Mouse (Mus musculus) adrenal gland, postnatal 4 days (tissue): Measurements from ENCODE around the gene Prom1. TPM values are rescaled to one million over a fixed set of nuclear protein-coding genes. Genes with fewer than 3 reads are reported as not detected.
A peak's percentile ranks its signal among the peaks of the same experiment; 100 is the strongest.

Experiments used
- DNase-seq, 2 experiments: peaks; one replicate each; pipeline ENCODE4 v3.0.0; 2021 to 2022; ENCODE audit warnings: low spot score in 2 of 2, mixed read lengths in 2 of 2
- total RNA-seq, 2 experiments: library from RNA; stranded (reverse); gene quantifications; 2 replicates each; pipeline ENCODE4 v1.2.3; 2021

Prom1 gene
- total RNA-seq, 2 experiments from 2014 or later: 10.2 to 18.4 TPM

DNA sequence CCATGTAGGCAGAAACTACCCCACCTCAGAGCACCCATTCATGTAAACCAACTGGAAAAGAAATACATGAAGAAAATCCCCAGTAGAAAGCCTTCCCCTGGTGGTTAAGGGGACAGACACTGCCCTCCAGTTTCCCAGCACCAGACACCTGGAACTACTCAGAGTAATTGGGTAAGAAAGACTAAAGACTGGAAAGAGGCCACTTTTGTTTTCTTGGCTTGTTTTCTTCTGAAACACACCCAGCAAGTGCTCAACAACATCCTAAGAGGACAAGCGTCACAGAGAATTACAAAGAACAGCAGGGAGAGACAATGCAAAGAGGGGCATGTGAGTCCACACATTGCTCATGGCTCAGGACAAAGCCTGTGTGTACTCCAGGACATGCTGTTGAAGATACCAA, 20.7 kb downstream of the Prom1 start:
- no peak for DNase-seq

DNA sequence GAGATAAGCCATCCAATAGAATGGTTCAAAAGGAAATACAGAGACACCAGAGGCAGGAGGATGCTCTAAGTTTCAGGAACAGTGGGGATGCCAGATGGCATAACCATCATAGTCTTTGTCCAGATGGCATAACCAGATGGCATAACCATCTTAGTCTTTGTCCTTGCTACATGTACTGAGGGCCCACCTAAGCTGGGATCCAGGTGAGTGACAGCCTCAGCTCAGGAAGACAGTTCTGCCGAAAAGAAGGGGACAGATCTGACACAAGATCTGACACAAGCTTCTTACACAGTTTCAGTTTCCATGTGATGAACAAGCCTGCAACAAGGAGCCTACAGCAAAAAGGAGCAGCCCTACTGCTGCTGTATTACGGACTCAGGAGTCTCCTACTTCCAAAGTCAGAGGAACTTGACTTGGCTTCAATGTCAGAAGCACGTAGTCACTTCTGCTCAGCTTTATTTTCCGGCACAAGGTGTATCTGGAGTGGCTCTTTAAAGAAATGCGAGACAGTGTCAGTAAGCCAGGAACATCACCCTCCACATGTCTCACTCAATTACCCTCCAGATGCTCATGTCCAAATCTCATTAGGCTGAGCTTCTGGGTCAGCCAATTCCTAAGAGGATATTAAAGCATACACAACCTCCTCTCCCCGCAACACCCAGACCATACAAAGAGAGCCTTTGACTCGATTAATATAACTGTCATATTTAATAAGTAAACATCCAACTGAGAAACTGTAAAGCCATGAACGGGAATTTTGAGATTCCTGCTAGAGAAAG, 21.4 kb downstream of the Prom1 start:
- DNase-seq: no peak

DNA sequence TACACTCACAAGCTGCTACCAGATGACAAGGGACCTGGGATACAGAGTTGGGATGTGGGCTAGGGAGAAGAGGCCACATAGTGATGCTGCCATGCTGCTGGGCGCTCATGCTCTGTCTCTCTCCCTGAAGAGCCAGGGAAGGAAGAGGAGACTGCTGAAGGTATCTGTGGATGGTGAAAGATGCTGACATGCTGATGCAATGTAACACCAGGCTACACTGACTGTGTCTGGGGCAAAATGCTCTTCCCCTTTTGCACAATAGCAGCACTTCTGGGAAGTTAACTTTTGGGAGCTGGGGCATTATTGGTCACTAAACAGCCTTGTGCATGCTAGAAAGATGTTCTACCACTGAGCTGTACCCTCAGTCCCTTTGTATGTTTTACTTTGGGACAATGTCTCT, 26.4 kb downstream of the Prom1 start:
- no peak for DNase-seq

DNA sequence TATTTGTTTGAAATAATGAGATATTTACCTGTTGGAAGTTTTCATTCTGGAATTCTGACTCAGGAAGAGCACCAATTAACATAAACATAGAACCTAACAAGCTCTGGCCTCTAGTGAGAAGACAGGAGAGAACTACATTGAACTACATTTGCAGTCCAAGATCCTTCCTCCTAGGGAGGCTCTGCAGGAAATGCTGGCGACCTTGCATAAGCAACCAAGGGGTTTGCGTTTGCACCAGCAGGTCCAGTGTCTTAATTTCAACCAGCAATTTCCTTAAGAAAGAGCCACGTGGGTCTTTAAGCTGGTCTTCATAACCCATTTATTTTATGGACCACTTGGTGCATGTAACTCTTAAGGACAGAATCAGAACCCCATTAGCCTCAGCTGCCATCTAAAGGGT, 28.2 kb downstream of the Prom1 start:
- DNase-seq: no peak

DNA sequence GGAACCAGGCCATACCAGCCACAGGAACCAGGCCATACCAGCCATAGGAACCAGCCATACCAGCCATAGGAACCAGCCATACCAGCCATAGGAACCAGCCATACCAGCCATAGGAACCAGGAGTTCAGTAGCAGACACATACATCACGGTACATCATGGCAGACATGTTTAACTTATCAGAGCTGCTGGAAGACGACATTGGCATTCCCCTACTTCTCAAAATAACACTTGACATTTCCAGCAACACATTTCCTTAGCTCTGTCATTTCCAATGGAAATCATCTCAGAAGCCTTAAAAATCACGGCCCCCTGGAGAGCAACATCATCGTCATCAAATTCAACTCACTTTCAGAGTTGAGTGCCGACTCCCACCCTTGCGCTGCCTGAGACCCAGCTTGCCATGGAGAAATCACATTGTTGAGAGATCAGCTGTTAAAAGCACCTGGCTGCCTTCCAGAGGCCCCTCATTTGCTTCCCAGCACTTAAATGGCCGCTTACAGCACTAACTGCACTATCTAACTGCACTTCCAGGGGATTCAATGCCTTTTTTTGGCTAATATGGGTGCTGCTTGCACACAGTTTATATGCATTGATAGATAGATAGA, 31.2 kb downstream of the Prom1 start:
- DNase-seq: no peak

DNA sequence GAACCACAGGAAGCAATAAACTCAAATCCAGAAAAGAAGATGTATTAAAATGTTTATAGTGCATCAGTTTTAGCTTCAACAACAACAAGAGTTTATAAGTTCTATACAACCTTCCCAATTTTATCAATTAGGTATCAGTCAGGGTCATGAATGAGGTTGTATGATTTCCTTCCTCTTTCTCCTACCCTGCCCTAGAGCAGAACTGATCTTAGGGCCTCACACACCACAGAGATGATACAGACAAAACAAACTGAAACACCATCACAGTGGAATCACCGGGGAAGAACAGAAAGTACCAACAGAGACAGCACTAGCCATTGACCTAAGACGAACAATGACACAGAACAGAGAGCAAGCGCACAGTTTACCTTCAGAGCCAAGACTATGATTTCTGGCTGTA, 43.6 kb downstream of the Prom1 start:
- no peak for DNase-seq

DNA sequence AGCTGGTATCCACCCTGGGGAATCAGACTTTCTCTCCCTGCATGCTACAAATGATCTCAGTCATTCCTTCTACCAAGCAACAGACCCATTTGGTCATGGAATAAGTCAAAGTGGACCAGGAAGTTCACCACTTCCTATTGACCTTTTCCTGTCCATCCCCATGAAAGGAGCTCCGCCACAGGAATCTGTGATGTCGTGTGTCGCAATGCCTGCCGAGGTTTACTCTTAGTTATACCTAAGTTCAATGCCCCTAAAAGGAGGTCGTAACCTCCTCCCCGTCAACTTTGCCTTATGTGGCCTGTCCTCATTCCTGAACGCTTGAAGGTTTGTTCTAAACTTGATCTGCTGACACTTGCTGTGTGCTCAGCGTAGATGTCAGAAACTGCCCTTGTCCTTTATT, 51.6 kb downstream of the Prom1 start:
- DNase-seq: no peak

DNA sequence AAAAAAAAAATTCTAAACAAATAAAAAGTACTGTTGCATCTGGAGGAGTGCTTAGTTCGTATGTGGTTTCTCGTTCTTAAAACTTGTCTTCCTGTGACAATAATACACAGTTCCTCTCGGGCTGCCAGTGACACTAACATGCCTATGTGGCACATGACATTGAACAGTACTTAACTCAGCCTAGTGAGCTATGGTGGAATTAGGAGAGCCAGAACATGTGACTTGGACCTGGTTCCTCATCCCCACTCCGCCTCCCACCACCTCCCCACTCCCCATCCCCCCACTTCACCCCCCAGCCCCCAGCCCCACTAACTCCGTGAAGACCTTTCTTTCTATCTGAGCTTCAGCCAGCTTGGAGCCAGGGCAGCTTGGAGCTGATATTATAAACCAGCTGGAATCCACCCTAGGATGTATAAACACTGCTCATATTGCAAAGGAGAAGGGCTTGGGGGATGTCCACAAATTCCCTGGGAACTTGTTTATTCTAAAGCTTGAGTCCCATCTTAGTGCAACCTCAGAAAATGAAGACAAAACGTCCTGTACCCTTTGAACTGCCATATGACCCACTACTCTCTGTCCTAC, 52.3 kb downstream of the Prom1 start:
- DNase-seq: no peak

DNA sequence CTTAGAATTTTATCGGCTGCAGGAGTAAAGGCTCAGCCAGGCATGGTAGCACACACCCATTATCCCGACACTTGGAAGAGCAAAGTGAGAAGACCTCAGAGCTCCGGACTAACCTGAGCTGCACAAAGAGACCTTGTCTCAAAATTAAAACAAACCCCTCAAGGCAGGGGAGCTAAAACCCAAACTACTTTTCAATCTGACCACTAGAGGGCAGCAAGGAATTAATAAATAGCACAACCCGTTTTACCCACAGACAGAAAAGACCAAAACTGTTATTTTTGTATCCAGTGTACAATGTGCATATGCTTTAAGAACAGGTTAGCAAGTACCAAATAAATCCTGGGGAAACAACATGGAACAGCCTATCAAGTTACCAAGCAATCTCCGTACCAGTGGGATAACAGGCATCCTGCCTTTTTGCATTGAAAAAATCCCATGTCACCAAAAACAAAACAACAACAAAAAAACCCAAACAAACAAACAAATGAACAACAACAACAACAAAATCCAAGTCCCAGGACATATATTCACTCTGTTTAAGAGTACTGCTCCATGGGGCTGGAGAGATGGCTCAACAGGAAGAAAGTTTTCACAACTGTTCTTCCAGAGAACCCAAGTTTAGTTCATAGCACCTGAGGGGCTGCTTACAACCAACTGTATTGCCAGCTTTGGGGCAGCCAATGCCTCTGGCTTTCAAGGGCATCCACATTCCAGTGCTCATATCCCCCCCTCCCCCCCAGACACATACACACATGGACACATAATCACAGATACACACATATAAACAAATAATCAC, 53.1 kb downstream of the Prom1 start:
- DNase-seq: no peak

DNA sequence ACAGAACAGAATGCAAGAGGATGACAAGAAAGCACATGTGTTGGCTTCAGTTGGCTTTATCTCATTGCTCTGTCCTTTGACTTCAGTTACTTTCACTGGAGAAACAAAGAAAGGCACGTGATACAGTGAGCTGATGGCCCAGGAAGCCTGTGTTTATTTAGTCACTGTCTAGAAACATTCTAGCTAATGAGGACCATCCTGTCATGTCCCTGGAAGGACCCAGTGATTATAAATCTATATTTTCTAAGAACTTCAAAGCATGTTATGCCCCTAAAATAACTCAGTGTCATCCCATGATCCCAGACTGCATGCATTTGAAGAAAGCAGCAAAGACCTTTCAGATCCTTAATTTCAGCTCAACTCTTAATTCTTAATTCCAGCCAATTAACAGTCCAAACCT, 60.1 kb downstream of the Prom1 start:
- no peak for DNase-seq

DNA sequence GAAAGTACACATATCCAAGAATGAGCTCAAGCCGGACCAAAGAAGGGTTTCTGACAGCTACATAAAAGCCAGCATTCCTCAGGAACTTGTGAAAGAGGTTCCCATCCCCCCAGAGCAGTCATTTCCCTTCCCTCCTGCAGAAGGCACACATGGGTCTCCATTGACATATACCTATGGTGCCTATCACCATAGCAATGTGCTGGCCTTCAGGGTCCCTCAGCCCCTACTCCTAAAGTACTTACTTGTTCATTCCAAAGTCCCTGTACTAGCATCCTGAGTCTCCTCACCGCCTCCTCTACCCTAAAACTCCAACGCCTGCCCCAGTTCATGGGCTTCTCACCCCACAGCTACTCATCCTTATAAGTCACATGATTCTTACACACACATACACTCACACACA, 60.8 kb downstream of the Prom1 start:
- no peak for DNase-seq

DNA sequence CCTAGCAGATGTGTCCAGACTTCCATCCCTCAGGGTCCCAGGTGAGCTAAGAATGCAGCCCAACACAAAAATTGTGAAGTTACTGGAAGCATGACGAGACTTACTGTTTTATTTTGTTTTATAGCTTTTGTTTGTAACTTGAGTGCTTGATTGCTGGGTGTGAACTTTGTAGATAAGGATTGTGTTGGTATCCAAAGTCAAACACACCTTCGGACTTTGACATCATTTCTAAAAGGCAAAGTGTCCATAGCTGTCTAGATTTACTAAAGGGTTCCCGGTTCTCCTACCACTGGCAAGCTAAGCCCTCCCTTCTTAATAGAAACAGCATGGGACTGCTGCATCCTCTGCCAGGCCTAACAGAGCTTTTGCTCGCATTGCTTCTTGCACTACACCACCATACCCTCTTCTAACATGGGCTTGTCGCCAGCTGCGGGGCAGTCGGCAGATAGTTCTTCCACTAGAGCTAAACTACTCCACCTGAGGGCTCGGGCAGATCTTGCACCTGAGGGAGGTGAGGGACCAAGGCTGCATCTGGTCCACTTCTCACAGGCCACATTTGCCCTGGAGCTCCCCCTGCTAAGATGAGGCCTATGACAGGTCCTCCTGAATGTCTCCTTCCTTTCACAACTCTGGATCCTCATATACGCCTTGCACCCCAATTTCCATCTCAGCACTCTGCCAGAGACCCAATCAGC, 103.4 kb downstream of the Prom1 start:
- no peak for DNase-seq

DNA sequence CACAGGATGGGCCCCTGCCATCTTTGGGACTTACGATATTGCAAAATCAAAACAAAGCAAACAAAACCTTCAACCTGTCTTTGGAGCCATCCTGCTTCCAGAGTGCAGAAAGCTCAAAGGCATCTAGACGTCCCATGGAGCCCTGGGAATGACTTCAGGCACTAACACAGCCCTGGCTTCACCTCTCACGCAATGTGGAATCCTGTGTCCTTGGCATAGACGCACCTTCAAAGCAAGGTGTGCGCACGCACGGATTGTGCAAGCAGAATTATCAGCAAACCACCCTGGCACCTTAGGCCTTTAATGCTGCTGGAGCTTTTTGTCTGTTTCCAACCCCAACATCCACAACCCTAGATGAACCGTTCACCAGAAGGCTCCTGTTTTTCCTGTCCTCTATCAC, 104.2 kb downstream of the Prom1 start:
- DNase-seq: no peak

DNA sequence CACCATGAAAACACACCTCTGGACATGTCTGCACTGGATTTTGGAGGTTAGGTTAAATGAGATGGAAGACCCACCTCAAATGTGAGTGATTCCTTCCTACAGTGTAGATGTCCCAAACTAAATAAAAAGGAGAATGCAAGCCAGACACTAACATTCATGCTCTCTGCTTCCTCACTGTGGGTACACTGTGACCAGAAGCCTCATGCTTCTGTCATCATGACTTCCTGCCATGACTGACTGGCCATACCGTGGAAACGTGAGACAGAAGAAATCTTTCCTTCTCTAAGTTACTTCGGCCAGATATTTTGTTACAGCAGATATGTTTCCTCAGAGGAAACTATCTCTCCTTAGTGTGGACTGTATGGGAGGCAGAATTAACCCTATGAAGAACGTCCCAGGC, 105.7 kb downstream of the Prom1 start:
- no peak for DNase-seq

DNA sequence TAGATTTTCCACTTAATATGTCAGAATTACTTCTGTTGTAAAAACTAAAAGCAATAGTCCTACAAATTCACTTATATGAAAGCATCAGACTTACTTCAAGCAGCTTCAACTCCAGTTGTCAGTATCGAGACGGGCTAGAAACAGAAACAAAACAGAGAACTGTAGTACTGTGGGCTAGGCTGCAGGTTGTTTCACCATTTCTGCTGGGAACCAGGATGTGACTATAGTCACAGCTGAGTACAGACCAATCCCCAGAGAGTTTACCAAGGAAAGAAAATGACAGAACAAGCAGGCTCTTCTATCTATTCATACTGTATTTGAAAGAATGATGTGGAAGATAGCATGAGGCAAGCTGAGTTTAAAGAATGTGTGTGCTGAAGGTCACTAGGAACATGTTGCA, 106.9 kb downstream of the Prom1 start:
- DNase-seq: no peak

DNA sequence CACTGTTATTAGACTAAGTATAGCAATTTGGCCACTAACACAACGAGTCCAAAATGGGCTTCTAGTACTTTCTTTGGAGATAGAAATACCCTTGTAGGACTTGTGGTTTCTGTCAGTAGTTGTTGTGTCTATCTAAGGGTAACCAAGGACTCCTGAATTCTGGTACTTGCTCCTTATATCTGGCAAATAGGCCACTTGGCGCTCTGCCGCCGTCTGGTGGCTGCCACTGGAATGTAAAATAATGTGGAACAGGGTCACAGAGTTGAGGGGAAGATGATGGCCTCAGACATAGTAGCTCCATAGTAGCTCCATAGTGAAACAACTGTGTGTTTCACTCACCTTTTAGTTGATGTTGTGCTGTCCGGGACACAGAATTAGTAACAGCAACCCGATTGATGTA, 111.5 kb downstream of the Prom1 start:
- peak in 1 of 2 experiments; percentile 46 for DNase-seq

DNA sequence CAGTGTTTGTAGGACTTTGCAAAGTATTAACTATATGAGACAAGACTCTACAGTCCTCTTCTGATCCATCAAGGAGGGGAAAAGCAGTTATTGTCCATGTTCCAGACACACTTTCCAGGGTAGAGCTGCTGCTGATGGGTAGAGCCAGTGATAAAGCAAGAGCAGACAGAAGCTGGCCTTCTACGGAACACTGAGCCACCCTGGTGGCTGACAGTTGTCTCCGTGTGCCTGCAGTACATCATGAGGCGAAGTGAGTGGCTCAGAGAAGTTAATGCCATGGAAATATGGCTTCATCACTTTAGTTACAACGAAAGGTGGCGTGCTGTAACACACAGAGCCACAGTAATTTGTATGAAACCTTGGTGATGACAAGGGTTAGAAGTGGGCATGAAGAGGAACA, 112.8 kb downstream of the Prom1 start:
- no peak for DNase-seq

DNA sequence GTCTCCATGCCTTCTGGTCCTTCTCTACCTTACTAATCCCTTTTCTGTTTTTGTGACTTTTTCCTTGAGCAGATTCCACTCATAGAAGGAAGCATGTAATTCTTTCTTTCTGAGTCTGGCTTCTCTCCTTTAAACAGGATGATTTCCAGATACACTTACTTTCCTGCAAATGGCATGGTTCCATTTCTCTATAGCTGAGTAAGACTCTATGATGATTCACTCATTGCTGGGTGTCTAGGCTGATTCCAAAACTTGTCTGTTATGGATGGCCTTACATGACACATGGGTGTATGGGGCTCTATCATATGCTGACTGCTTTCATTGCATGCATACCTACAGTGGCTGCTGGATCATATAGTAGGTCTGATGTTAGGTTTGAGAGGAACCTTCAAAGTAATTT, 115.6 kb downstream of the Prom1 start:
- DNase-seq: no peak

DNA sequence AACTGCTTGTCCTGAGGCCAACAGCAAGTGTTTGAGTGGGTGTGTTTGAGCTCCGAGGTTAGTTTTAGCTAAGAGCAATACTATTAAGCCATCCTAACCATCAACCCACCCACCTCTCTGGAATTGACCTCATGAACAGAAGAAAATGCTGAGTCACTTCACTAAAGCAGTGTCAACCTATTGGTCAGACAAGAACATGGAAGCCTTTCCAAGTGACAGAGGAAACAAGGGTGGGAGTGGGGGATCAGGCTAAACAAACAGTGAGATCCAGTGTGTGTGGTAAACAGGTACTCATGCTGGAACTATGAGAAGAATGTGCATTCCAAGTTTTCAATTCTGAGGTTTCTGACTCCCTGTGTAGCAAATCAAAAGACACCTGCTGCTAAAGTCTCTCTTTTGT, 118.9 kb downstream of the Prom1 start:
- DNase-seq: no peak

DNA sequence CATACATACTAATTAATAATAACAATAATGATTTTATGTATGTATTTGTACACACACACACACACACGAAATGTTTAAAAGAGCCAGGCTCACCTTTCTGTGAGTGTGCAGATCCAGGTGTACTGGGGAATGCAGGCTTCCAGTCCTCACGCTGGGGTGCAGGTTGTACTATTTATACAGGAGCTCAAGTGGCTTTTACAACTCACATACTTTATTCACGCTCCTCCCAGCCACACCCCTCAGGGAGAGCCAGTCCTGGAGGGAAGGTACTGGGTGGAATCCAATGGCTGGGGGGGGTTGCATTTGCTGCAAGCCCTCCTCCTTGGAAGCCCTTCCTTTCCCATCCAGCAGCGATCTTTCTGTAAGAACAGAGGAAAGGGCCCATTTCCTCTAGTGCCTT, 120.2 kb downstream of the Prom1 start, which contains the start of gene Fgfbp1:
Fgfbp1 (minus strand) TSS at position 160 of the 400 bp plus-strand sequence.
- no peak for DNase-seq

DNA sequence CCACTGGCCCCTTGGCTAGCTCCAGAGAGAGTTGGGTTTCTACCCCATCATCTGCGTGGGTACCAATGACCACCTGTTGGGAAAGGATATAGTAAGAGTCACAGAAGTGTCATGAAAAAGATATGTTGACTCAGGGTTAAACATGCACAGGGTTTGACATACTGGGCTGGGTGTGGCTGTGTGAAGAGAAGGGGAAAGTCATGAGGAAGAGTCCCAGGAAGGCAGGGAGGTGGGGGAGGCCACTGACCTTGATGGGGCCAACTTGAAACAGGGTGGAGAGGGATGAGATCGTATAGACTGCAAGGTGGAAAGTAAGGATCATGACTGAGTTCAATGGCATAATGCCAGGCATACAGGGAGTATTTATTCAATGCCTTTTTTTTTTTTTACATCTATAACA, 121.4 kb downstream of the Prom1 start:
- no peak for DNase-seq
